Mouse (Mus musculus): ENCODE data around the gene Adam12. TPM values are rescaled to one million over a fixed set of nuclear protein-coding genes. Genes with fewer than 3 reads are reported as not detected.

Adam12 gene
- total RNA-seq, 2 experiments from 2014 or later = 16.3 to 16.8 TPM

DNA sequence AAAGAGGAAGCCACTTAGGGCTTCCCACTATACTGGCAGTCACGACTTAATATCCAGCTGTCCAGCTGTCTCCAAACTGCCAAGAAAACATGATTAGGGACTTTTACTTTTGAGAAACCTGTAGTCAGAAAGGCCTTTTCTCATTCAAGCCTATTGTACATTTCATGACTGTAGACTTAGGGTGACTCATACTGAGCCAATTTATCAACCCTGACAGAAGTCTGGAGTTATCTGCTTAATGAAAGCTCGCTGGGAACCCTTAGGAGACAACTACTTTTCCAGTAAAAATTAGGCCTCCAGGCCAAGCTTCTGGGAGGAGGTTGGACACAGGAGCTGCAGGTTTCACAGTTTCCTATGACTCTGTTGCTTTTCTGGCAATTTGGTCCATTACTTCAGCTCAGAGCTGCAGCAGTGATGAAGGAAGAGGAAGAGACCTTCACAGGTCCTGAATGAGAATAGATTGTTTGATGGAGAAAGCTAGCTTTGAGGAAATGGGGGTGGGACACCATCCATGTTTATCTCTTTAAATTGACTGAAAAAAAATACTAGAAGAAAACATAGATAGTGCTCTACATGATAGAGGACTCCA, 285.1 kb downstream of the Adam12 start:
- no peak for DNase-seq (ENCODE audit: low spot score in 2 of 2)

DNA sequence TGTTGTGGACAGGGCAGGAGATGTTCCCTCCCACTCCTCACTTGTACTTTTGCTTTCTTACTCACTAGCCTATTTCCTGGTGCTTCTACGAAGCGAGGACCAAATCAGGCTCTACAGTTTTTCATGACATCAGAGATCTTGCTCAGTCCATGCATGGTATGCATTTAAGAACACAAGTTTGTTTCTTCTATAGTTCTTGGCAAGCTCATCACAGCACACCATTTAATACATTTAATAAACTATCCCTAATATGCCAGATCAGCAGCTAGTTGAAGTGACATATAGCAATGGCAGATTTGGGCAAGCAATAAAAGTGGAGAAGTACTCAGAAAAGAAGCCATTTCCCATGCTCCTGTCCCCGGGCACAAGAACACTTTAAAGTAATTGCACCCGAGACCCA, 285.8 kb downstream of the Adam12 start:
- DNase-seq (ENCODE audit: low spot score in 2 of 2) = no peak

DNA sequence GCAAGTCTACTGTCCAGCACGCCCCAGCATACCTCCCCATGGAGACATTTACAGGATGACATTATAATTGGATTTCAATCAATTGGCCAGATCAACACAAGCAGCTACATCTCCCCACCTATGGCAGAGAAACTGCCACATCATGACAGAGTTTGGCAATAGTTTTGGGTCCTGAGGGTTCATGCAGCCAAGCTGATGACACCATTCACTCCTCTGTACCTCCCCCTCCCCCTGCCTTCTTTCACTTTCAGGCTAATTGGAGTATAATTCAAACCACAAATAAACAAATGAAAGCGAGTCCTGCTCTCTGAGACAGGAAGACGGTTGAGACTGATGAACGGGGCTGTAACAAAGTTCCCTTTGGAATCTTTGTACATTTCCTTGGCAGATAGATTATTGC, 291.5 kb downstream of the Adam12 start:
- no peak for DNase-seq (ENCODE audit: low spot score in 2 of 2)

DNA sequence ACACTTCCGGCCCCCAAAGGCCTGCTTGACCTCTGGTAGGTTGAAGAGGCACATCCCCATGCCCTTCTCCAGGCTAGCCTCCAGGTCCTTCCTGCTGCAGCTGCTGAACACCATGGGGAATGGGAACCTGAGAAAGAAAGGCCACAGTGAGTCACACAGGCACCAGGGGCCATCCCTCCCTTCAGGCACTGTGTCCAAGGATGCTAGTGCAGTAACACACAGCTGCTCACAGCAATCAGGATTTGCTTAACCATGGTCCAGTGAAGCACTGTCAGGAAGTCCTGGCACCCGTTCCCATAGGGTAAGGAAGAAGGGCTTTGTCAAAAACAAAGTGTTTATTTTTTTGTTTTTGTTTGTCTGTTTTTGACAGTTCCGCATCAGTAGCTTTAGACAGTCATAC, 294.5 kb downstream of the Adam12 start:
- DNase-seq (ENCODE audit: low spot score in 2 of 2) = no peak

DNA sequence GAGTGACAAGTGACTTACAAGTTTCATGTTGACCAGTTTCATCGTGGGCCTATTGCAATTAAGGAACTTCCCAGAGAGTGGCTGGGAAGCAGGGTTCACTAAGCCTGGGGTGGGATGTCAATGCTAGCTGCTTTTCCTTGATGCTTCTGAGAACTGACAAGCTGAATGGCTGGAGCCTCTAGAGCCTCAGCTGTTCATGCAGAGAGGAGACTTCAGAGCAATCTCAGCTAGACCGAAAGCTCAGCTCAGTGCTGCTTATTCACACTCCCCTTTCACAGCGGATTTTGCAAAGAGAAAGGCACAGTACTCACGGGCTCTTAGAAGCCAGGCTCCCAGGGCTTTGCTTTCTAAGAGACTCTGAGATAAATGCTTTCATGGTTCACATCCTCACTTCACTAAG, 295.6 kb downstream of the Adam12 start:
- no peak for DNase-seq (ENCODE audit: low spot score in 2 of 2)

DNA sequence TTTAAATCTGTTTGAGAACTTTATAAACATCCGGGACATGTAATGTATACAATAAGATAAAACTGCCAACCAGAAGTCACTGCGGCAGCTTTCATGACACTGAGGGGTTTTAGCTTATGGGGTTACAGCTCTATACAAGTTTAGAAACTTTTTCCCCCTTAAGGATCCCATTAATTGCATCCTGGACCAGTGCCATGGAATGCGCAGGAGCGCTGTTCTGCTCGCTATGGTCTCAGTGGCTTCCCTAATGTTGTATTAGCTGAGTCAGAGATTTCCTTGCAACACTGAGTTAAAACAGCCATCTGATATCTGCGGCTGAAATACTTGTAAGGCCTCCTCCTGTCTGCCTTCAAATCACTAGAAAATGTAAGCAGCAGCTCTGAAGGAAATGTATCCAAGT, 298.6 kb downstream of the Adam12 start:
- DNase-seq (ENCODE audit: low spot score in 2 of 2) = no peak

DNA sequence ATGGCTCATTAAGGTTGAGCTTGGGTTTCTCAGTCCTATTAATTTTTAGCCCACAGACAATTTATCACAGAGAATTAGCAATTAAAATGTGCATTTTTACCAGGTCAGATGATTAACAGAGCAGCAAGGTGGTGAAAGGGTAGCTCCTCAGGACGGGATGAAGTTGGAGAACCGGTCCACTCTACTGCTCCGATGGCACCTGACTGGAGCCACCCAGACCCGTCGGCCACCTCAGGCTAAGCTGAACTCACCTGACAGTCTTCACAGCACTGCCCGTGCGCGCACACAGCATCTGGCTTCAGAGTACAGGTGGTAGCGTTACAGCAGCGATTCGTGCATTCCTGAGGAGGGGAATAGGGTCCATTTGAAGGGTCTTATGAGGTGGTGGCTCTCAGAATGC, 300.5 kb downstream of the Adam12 start:
- DNase-seq (ENCODE audit: low spot score in 2 of 2) = no peak

DNA sequence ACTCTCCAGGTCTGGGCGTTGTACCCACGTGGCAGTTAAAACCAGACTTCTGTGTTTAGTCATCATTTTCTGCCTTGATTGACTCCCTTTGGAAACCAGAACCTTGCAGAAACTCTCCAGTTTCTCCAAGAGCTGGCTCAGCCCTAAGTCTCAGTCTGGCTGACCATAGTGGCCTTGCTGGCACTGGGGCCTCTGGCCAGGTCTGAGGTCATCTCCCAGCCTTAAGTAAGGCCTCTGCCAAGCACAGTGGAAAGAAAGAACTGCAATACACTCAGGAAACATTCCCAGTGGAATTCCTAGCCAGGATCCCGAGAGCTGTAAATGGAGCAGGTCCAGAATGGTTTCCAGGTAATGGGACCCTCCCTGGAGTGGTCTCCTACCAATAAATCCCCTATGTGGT, 303.0 kb downstream of the Adam12 start:
- no peak for DNase-seq (ENCODE audit: low spot score in 2 of 2)

DNA sequence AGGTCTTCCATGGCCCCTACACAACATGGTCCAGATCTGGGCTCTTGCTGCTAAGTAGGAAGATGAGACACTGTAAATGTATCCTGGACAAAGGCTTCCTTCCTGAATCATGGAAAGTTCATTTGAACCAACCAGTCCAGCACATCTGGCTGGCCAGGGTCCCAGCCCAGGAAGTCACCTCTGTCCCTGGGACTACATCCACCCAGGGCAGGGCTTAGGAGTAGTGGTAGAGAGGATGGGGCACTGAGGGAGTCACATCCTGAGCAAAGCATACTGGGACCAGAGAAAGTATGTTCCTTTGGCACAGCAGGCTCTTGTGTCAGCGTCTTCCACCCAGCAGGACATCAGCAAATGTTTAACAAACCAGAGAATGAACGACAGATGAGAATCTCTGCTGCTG, 306.2 kb downstream of the Adam12 start:
- DNase-seq (ENCODE audit: low spot score in 2 of 2) = no peak

DNA sequence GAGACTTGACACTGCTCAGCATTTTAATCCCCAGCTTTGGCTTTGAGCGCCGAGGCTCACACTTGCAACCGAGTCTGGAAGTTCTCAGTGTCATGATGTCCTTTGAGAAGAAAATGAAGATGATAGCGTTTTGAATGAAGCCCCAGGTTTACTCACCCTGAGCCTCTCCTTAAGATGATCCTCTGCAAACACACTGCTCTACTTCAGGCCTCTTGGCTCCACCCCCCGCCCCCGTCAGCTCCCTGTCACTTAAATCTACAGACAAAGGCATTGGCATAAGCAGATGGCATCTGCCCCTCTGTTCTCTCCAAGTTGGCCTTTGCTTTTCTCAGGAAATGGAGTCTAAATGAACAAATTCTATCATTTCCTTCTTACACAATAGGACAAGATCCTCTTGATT, 308.0 kb downstream of the Adam12 start:
- DNase-seq (ENCODE audit: low spot score in 2 of 2) = no peak

DNA sequence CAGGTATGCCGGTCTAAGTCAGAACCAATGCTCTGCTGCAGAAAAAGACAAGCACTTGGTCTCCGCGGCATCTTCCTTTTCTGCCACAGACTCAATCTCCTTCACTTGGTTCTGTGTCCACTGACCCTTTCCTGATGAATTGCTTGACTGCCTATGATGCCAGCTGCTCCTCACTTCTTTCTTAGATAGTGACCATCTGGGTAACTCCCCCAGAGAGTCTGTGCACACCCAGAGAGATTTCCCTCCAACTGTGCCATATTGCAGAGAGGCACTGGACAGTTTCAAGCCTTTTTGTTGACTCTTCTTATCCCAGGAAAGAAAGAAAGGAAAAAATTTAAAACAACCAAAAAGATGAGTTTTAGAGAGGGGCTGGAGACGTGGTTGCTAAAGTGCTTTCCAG, 310.7 kb downstream of the Adam12 start:
- DNase-seq (ENCODE audit: low spot score in 2 of 2) = no peak

DNA sequence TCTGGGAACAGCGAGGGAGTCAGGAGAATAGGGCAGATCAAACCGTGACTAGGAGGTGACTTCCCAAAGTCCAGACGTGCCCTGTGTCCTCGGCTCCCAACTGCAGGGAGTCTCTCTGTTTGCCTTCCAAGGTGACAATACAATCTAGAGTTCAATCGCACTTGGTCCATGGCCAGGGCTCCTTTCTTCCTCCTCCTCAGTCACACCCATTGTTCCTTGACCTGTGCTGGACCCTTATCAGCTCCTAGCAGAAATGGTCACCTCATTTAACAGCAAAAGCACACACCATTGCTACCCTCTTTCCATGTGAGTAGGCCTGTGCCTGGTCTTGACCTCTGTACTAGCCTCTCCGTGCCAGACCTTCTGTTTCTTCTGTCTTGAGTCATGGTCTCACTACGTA, 311.2 kb downstream of the Adam12 start:
- no peak for DNase-seq (ENCODE audit: low spot score in 2 of 2)

DNA sequence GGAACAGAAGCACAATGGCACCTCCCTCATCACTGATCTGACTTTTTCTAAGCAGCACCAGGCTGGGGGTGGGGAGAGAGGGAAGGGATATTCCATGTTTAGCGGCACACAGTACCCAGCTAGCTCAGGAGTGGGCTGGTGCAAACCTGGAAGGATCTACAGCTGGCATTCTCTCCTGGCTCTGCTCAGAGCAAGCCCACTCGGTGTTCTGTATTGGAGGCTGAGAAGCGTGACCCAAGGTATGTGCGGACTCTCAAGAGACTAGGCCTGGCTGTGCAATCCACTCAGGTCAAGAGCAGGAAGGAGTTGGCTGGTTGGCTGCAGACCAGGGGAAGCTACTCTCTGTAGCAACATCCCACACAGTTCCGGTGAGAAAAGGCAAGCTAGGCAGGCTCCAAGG, 312.0 kb downstream of the Adam12 start:
- DNase-seq (ENCODE audit: low spot score in 2 of 2) = no peak

DNA sequence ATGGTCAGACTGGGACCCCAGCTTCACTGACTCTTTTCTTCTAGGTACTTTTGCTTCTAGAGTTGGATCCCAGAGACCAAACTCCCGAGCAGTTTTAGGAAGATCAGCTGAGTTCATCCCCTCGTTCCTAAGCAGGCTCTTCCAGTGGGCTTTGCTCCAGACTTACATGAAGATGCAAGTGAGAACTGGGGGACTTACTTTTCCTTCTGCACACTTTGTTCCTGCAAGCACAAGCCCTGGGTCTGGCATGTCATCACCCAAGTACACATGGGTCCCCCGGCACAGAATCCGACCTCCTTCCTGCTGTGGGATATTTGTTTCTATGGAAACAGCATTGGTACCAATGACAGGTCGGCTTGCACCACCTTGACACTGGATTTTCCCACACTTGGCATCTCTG, 312.6 kb downstream of the Adam12 start:
- no peak for DNase-seq (ENCODE audit: low spot score in 2 of 2)

DNA sequence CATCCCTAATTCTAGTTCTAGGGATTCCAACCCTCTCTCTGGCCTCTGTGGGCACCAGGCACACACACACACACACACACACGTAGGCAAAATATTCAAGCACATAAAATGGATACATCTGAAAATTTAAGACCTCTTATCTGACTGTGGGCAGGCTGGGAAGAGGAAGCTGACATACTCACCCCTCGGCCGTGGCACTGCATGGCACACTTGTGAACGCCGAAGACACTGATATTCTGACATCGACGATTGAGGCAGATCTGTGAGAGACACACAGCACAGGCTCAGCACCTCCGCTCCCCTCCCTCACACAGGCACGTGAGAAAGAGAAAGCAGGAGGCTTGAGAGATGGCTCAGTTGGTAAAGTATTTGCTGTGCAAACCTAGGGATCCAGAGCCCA, 315.7 kb downstream of the Adam12 start:
- no peak for DNase-seq (ENCODE audit: low spot score in 2 of 2)

DNA sequence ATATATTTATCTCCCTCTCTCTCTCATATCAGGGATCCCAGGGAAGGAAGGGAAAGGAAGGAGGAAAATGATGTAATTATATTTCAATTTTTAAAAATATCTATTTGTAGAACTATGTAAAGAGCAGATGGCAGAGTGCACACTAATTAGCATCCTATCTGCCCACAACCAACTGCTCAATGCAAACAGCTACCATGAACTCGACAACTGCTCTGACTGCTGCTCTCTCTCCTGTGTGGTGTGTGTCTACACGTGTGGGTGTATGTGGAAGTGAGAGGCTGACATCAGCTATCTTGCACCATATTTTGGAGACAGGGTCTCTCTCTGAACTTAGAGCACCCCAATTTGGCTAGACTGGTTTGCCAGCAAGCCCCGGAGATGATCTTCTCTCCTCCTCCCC, 320.1 kb downstream of the Adam12 start:
- DNase-seq (ENCODE audit: low spot score in 2 of 2) = no peak

DNA sequence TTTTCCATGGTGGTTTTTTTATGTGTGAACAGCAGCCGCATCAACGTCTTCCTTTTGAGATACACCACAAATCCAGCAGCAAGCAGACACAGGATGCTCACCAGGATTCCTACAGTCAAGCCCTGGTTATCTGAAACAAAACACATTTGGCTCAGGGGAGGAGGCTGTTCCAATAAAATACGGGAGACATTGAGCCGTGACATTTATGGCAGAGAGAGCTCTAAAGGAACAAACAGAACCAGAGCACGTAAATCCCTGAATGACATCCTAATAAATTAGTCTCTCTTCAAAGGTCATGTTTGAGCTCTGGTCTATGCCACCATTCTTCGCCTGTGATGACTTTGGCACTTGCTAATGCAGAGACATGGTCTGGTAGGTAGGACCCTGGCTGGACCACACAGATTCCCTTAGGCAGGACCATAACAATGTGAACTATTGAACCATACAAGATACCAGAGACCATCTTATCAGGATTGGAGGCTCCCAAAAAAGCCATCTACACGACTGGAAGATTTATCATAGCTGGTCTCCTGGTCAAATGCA, 322.0 kb downstream of the Adam12 start:
- DNase-seq (ENCODE audit: low spot score in 2 of 2) = no peak

DNA sequence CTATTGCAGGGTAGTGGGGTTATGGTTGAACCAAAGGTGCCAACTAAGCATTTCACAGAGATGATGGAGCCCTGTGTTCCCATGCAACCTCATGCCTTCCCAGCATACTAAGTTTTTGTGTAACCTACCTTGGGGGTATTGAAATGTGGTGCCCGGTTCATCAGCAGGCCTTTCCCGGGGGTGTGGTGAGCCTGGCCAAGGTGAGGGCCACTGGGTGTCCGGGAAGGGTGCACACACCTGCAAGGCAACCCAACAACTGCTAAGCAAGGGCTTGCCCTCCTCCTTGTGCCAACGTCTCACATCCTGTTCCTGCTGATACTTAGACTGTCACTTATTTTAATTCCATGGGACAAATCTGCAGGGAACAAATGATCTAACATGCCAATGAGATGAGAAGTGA, 323.0 kb downstream of the Adam12 start:
- DNase-seq (ENCODE audit: low spot score in 2 of 2) = no peak

DNA sequence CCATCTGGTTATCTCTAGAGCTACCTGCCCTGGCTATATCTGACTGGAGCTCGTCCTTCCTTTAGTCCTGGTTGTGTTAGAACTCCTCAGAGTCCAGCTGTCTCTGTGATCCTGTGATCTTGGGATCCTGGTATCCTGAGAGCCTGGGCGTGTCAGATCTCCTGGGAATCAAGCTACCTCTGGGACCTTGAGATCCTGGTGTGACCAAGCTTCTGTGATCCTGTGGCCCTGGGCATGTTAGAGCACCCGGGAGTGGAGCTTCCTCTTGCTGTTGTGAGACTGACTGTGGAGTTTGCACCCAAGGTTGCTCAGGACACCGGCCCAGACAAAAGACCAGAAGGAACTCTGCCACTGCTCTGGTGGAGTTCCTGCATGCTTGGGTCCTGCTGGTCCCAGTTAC, 332.6 kb downstream of the Adam12 start:
- DNase-seq (ENCODE audit: low spot score in 2 of 2) = no peak

DNA sequence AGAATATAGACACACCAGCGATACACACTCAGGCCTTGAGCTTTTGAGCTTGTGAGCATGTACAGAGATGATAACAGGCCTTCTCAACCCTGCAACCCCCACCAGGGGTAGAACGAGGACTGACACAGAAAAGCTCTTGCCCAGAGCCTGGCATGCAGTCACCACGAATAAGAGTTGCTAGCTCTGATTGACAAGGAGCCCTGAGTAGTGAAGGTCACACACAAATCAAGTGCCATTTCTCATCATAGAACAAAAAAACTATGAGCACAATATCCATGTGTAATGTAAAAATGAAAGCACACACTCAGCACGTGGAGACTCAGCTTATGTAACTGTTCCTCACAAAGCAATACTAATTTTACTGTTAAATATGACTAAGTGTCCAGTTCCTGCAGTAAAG, 340.1 kb downstream of the Adam12 start:
- no peak for DNase-seq (ENCODE audit: low spot score in 2 of 2)

DNA sequence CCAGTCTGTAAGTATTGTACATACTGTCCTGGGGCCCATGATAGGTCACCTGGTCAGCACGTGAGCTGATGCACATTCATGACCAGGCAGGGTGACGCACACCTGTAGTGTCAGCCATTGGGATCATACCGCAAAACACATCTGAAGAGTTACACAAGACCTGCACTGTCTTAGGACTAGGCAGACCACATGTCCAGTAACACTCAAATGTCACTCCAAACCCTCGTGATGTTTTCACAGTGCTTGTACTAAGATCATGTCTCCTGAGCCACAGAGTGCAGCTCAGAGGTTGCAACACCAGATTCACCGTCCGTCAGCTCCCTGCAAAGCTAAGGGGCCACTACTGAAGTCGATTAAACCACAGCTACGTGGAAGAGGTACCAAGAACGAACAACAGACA, 340.6 kb downstream of the Adam12 start:
- peak in 1 of 2 experiments; percentile 3 for DNase-seq (ENCODE audit: low spot score in 2 of 2)

DNA sequence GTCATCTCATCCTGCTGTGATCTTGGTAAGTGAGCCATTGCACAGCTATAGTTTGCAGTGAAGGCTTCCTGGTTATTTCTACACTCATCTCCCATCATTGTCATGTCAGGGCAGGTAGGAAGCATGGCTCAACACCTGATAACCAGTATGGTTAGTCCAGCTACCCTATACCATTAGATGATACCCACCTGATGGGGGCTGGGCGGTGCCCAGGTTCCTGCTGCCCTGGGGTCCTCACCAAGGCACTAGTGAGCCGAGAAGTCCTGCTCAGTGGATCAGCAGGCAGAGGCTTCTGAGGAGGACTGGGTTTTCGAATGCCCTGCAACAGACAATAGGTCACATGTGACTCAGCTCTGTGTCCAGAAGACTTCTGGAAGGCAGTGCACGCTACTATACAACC, 342.0 kb downstream of the Adam12 start:
- no peak for DNase-seq (ENCODE audit: low spot score in 2 of 2)
